Comparison of ENCODE assay signal across 8 mouse cellular contexts in the genomic region with DNA sequence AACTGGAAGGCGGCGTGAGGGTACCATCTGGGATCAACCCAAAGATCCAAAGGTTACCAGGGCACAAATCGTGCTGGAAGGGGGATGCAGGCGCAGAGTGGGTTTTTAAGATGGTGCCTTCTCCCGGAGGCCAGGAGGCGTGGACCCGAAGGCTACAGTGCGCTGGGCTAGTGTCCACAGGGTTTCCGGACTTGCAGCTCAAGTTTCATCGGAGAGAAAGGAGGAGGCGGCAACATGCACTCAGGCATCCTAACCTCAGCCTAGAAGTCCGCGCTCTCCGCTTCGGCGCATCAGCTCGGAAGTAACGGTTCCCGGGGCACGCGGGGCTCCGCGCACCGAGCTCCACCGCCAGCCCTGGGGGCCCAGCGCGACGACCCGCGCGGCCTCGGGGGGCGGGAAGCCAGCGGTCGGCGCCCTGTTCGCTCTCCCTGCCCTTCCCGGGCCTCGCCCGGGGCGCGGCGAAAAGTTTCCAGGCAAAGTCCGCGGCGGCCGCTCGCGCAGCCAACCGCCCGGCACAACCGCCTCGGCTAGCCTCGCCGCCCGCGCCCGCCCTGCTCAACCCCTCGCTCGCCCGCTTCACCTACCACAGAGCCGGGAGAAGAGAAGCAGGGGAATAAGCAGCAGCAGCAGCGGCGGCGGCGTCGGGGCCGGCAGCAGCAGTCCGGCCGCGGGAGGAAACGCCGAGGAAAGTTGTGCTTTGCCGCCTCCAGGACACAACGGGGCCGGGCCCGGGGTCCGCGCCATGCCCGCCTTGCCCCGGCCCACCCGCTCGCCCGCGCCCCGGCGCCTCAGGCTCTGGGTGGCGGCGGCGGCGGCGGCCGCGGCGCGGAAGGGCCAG. TPM values are rescaled to one million over a fixed set of nuclear protein-coding genes. Genes with fewer than 3 reads are reported as not detected.
A peak's percentile ranks its signal among the peaks of the same experiment; 100 is the strongest.
DNase-seq lines count a peak whose midpoint lies in the region; ATAC-seq and TF ChIP-seq lines count a peak whose summit lies in the region.

No protein-coding gene starts in this region.

- TF ChIP-seq EP300 in stomach, postnatal 0 days (optimal IDR thresholded peaks at IDR 0.05), result no peak

- peak; percentile 12 for DNase-seq in layer of hippocampus, adult 11-12 months (ENCODE audit: low spot score)
- no peak for DNase-seq in layer of hippocampus, adult 9-11 months
- DNase-seq in embryonic facial prominence, embryonic 10.5 days (ENCODE audit: low spot score), result peak; percentile 81
- peak; percentile 86 for DNase-seq in intestine, embryonic 14.5 days (ENCODE audit: low spot score)
- peak; percentile 76 for DNase-seq in stomach, postnatal 0 days (ENCODE audit: low spot score)

- peak overlapping the region; percentile 97 for H3K4me2 ChIP-seq in intestine, embryonic 14.5 days (ENCODE audit: low read length)
- H3K4me2 ChIP-seq in limb, embryonic 13.5 days (replicated peaks), result peak overlapping the region; percentile 86
- peak overlapping the region; percentile 74 for H3K4me2 ChIP-seq in midbrain, embryonic 15.5 days
- peak overlapping the region; percentile 66 for H3K4me2 ChIP-seq in stomach, postnatal 0 days (replicated peaks; ENCODE audit: low read depth)

- ATAC-seq in granulocyte monocyte progenitor cell, adult 5-6 weeks (replicated peaks; ENCODE audit: poor library complexity, severe bottlenecking), result 0 out of 2 replicates have a peak, but pooled peaks have one; percentile 24
- ATAC-seq in intestine, embryonic 14.5 days (replicated peaks; ENCODE audit: low FRiP score, low TSS enrichment, low read depth), result peak; percentile 69
- peak; percentile 25 for ATAC-seq in limb, embryonic 13.5 days (ENCODE audit: low FRiP score, low read depth)
- ATAC-seq in midbrain, embryonic 15.5 days (replicated peaks), result peak; percentile 49; the same call in 1 of the 2 replicates
- peak; percentile 66 for ATAC-seq in stomach, postnatal 0 days (ENCODE audit: low FRiP score, low TSS enrichment)

- WGBS in embryonic facial prominence, embryonic 10.5 days, result under 1% methylated on average over 92 of the region's 96 CpGs
- under 1% methylated on average over 65 of the region's 96 CpGs for WGBS in intestine, embryonic 14.5 days
- WGBS in limb, embryonic 13.5 days, result under 1% methylated on average over 87 of the region's 96 CpGs
- WGBS in midbrain, embryonic 15.5 days, result under 1% methylated on average over 95 of the region's 96 CpGs
- under 1% methylated on average over 83 of the region's 96 CpGs for WGBS in stomach, postnatal 0 days

- 0 out of 2 replicates have a peak, but pooled peaks cover 4% of the 10 kb centered on the region for H3K27me3 ChIP-seq in embryonic facial prominence, embryonic 10.5 days (replicated peaks; ENCODE audit: low read depth, poor library complexity, severe bottlenecking)
- H3K27me3 ChIP-seq in intestine, embryonic 14.5 days (replicated peaks; ENCODE audit: control insufficient read depth, insufficient read depth, low read length), result no peaks in the 10 kb centered on the region
- peaks cover 13% of the 10 kb centered on the region for H3K27me3 ChIP-seq in limb, embryonic 13.5 days
- no peaks in the 10 kb centered on the region for H3K27me3 ChIP-seq in midbrain, embryonic 15.5 days (replicated peaks)
- H3K27me3 ChIP-seq in stomach, postnatal 0 days (ENCODE audit: control insufficient read depth, insufficient read depth, low read length), result no peaks in the 10 kb centered on the region

- TF ChIP-seq CTCF in stomach, postnatal 0 days (IDR thresholded peaks at IDR 0.05; ENCODE audit: low read depth), result peak; percentile 14; the same call in 1 of the 2 replicates

- peaks cover 4% of the 10 kb centered on the region for H3K36me3 ChIP-seq in embryonic facial prominence, embryonic 10.5 days (replicated peaks)
- H3K36me3 ChIP-seq in intestine, embryonic 14.5 days (ENCODE audit: control insufficient read depth, insufficient read depth, low read length), result no peaks in the 10 kb centered on the region
- peaks cover 3% of the 10 kb centered on the region; the same call in 1 of the 2 replicates for H3K36me3 ChIP-seq in limb, embryonic 13.5 days
- no peaks in the 10 kb centered on the region for H3K36me3 ChIP-seq in midbrain, embryonic 15.5 days (replicated peaks)
- no peaks in the 10 kb centered on the region for H3K36me3 ChIP-seq in stomach, postnatal 0 days (ENCODE audit: control insufficient read depth, insufficient read depth, low read length)

- H3K4me3 ChIP-seq in embryonic facial prominence, embryonic 10.5 days, result peak overlapping the region; percentile 93
- peak overlapping the region; percentile 75 for H3K4me3 ChIP-seq in intestine, embryonic 14.5 days (ENCODE audit: low read depth, low read length)
- peak overlapping the region; percentile 89 for H3K4me3 ChIP-seq in limb, embryonic 13.5 days
- H3K4me3 ChIP-seq in midbrain, embryonic 15.5 days, result peak overlapping the region; percentile 68
- H3K4me3 ChIP-seq in stomach, postnatal 0 days (ENCODE audit: low read depth, low read length), result peak overlapping the region; percentile 80

- H3K4me1 ChIP-seq in embryonic facial prominence, embryonic 10.5 days, result peaks cover 28% of the 10 kb centered on the region
- H3K4me1 ChIP-seq in intestine, embryonic 14.5 days (replicated peaks; ENCODE audit: control insufficient read depth, insufficient read depth, low read length), result peaks cover 10% of the 10 kb centered on the region; the same call in 1 of the 2 replicates
- H3K4me1 ChIP-seq in limb, embryonic 13.5 days, result peaks cover 22% of the 10 kb centered on the region
- H3K4me1 ChIP-seq in midbrain, embryonic 15.5 days, result peaks cover 32% of the 10 kb centered on the region
- no peaks in the 10 kb centered on the region for H3K4me1 ChIP-seq in stomach, postnatal 0 days (replicated peaks; ENCODE audit: control insufficient read depth, insufficient read depth)

- H3K9me3 ChIP-seq in embryonic facial prominence, embryonic 10.5 days, result no peaks in the 10 kb centered on the region
- no peaks in the 10 kb centered on the region for H3K9me3 ChIP-seq in intestine, embryonic 14.5 days (ENCODE audit: control insufficient read depth, low read length)
- no peaks in the 10 kb centered on the region for H3K9me3 ChIP-seq in limb, embryonic 13.5 days
- H3K9me3 ChIP-seq in midbrain, embryonic 15.5 days, result no peaks in the 10 kb centered on the region
- no peaks in the 10 kb centered on the region for H3K9me3 ChIP-seq in stomach, postnatal 0 days (ENCODE audit: control insufficient read depth, low read length)

- H3K9ac ChIP-seq in intestine, embryonic 14.5 days (ENCODE audit: low read length), result peak overlapping the region; percentile 88
- H3K9ac ChIP-seq in limb, embryonic 13.5 days, result peak overlapping the region; percentile 96
- peak overlapping the region; percentile 83 for H3K9ac ChIP-seq in midbrain, embryonic 15.5 days
- H3K9ac ChIP-seq in stomach, postnatal 0 days (ENCODE audit: low read length), result peak overlapping the region; percentile 87

- H3K27ac ChIP-seq in embryonic facial prominence, embryonic 10.5 days (replicated peaks), result peak overlapping the region; percentile 99
- peak overlapping the region; percentile 92 for H3K27ac ChIP-seq in intestine, embryonic 14.5 days (ENCODE audit: low read depth)
- peak overlapping the region; percentile 94 for H3K27ac ChIP-seq in limb, embryonic 13.5 days
- peak overlapping the region; percentile 91 for H3K27ac ChIP-seq in midbrain, embryonic 15.5 days
- peak overlapping the region; percentile 94 for H3K27ac ChIP-seq in stomach, postnatal 0 days (replicated peaks)

RNA-seq across cellular contexts. Expression of gene Nectin3, which starts 2.1 kb away (rescaled TPM):
- 37.0 and 42.8 TPM in 2 replicates for polyA plus RNA-seq in embryonic facial prominence, embryonic 10.5 days (2016; fragmentation: Nextera tagmentation; extraction: Ambion mirVana)
- total RNA-seq in granulocyte monocyte progenitor cell, adult 5-6 weeks (2014; fragmentation: Nextera tagmentation), result 2.6 TPM in 1 of 2 replicates, not detected in the other
- total RNA-seq in granulocyte monocyte progenitor cell, adult 5-6 weeks (2017), result 0.26 and 3.1 TPM in 2 replicates
- polyA plus RNA-seq in intestine, embryonic 14.5 days (2014; fragmentation: Nextera tagmentation; extraction: Ambion mirVana), result 26.5 and 47.1 TPM in 2 replicates
- polyA plus RNA-seq in limb, embryonic 13.5 days (2015; fragmentation: Nextera tagmentation; extraction: Ambion mirVana), result 28.9 and 32.5 TPM in 2 replicates
- polyA plus RNA-seq in midbrain, embryonic 15.5 days (2015; fragmentation: Nextera tagmentation; extraction: Ambion mirVana), result 29.1 and 31.1 TPM in 2 replicates
- 10.9 and 11.5 TPM in 2 replicates for polyA plus RNA-seq in stomach, postnatal 0 days (2015; fragmentation: Nextera tagmentation; extraction: Ambion mirVana)
